Mouse (Mus musculus) heart, embryonic 16.5 days (tissue): ENCODE data around the gene Slc26a9. TPM values are rescaled to one million over a fixed set of nuclear protein-coding genes. Genes with fewer than 3 reads are reported as not detected.
"Not testable (repeated sequence)": the region's sequence is repeated elsewhere in the genome, so short reads cannot be mapped to it uniquely, and the experiment has no call there.

Source experiments
- ATAC-seq: fragments of 200-750 bp; cut with Nextera tagmentation; replicated peaks from 2 replicates; pipeline ENCODE4 v1.8.0; 2017; ENCODE audit warnings: moderate number of reproducible peaks; ENCODE audit not compliant: insufficient read depth, low FRiP score; ENCODE audit errors: extremely low read depth
- H3K27ac ChIP-seq: fragments of 300-500 bp; sonication (generic); 2 replicates; pipeline ENCODE4 v1.5.1; 2014; ENCODE audit warnings: mild to moderate bottlenecking, low read length, control low read depth, moderate library complexity
- H3K27me3 ChIP-seq: fragments of 300-500 bp; sonication (generic); 2 replicates; pipeline ENCODE4 v1.6.1; 2014; ENCODE audit warnings: low read length, mixed read lengths; ENCODE audit not compliant: control insufficient read depth, insufficient read depth
- H3K36me3 ChIP-seq: fragments of 300-500 bp; sonication (generic); 2 replicates; pipeline ENCODE4 v1.6.1; 2014; ENCODE audit not compliant: control insufficient read depth, insufficient read depth
- H3K4me1 ChIP-seq: fragments of 300-500 bp; sonication (generic); 2 replicates; pipeline ENCODE4 v1.6.1; 2014; ENCODE audit warnings: low read length, mixed read lengths; ENCODE audit not compliant: control insufficient read depth, insufficient read depth
- H3K4me2 ChIP-seq: fragments of 300-500 bp; sonication (generic); 2 replicates; pipeline ENCODE4 v1.6.1; 2014; ENCODE audit warnings: low read depth, mild to moderate bottlenecking, control low read depth, low read length
- H3K4me3 ChIP-seq: fragments of 300-500 bp; sonication (generic); 2 replicates; pipeline ENCODE4 v1.5.1; 2014; ENCODE audit warnings: mild to moderate bottlenecking, control low read depth, low read length
- H3K9ac ChIP-seq: fragments of 300-500 bp; sonication (generic); 2 replicates; pipeline ENCODE4 v1.6.1; 2014; ENCODE audit warnings: low read length, control low read depth
- H3K9me3 ChIP-seq: fragments of 300-500 bp; sonication (generic); replicated peaks from 2 replicates; pipeline ENCODE4 v1.6.1; 2016; ENCODE audit warnings: low read length; ENCODE audit not compliant: control insufficient read depth
- WGBS: fragments of 180-500 bp; shearing (Covaris S2); extraction: QIAGEN DNeasy Blood & Tissue Kit; methylation state at CpG from one replicate; pipeline ENCODE4 v1.1.7; 2014; 5-methylcytosine and 5-hydroxymethylcytosine counted together
- polyA plus RNA-seq: library from polyadenylated mRNA; unstranded; fragments of >200 nt; fragmentation: Nextera tagmentation; extraction: Ambion mirVana; gene quantifications from 2 replicates; pipeline ENCODE4 v1.2.1, GENCODE M21; 2015

The Slc26a9 gene
- polyA plus RNA-seq, 1 experiment from 2014 or later = 0.07 TPM

DNA sequence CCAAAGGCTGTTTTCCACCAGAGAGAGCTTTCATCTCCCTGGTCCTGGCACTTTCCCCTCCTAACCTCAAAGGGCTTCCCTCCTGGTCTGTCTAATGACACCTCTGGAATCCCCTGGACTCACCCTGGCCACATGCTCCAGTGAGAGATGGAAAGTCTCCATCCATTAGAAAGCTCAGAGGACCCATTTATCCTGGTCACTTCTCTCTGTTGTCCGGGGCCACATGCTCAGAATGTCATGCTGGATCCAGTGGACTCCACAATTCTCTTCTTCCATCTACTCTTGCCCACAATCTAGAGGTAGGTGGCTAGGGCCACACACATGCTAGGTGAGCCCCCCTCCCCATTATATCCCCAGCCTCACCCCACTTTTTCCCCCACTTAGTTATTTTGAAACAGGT is 65.2 kb downstream of the Slc26a9 start:
- Histone ChIP-seq H3K9me3 (no peaks in the 10 kb centered on the region), H3K36me3 (no peaks in the 10 kb centered on the region), H3K27me3 (no peaks in the 10 kb centered on the region), H3K4me1 (no peaks in the 10 kb centered on the region), H3K9ac (no peak overlapping the region), H3K27ac (no peak overlapping the region), H3K4me2 (no peak overlapping the region), H3K4me3 (no peak overlapping the region)
- ATAC-seq = no peak
- 87% methylated on average over 1 of the region's 1 CpGs for WGBS

DNA sequence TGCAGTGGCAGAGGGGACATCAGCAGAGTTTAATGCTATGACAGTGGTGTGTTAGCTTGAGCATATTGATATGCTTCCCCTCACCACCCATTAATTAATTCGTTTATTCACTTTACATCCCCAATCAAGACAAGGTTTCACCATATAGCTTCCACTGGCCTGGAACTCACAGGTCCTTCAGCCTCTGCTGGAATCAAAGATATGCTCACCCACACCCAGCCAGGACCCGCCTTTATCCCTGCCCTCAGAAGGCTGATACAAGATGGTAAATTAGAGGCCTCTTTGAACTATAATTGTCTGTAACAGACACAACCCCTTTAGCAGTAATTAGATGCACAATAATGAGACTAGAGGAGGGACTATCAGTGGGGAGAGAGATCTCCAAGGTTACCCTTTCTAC is 65.8 kb downstream of the Slc26a9 start:
- Histone ChIP-seq H3K4me1 (no peaks in the 10 kb centered on the region), H3K4me2 (no peak overlapping the region), H3K4me3 (no peak overlapping the region), H3K9ac (no peak overlapping the region), H3K27ac (no peak overlapping the region), H3K36me3 (no peaks in the 10 kb centered on the region), H3K9me3 (no peaks in the 10 kb centered on the region), H3K27me3 (no peaks in the 10 kb centered on the region)
- 71% methylated on average over 2 of the region's 2 CpGs for WGBS
- no peak for ATAC-seq

DNA sequence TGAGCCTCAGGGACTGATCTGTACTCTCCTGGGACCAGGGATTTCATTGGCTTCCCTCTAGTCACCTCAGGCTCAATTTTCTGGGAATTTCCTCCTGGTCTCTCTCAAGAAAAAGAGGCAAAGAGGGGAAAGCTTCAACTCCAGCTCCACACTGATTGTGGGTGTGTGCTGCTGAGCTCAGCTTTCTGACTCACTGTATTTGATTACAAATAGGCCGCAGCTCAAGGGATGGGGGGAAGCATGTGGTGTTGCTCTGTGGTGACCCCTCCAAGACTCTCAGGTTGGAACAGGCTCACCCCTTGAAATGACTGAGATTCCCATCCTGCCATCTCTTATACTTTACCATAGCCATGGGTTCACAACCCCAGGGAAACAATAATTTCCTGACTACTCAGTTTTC is 67.6 kb downstream of the Slc26a9 start:
- ATAC-seq = no peak
- Histone ChIP-seq H3K4me1 (no peaks in the 10 kb centered on the region), H3K4me3 (no peak overlapping the region), H3K9ac (no peak overlapping the region), H3K36me3 (no peaks in the 10 kb centered on the region), H3K27ac (no peak overlapping the region), H3K27me3 (no peaks in the 10 kb centered on the region), H3K4me2 (no peak overlapping the region), H3K9me3 (no peaks in the 10 kb centered on the region)
- WGBS = 75% methylated on average over 1 of the region's 1 CpGs

DNA sequence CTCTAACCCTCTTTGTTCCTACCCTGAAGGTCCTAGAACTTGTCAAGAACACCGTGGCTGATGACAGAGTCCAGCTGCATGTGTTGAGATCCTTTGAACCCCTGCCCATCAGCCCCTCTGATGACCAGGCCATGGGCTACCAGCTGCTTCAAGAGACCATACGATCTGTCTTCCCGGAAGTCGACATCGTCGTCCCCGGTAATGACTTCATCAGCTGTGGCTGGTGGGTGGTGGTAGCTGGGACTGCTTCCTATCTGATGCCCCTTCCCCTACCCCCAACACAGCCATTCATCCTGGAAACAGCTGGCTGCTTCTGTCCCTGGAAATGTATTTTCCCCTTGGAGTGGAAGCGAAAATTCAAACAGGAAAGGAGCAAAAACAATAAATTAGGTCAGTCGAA is 68.2 kb downstream of the Slc26a9 start:
- no peak overlapping the region for H3K4me2 ChIP-seq
- no peak overlapping the region for H3K4me3 ChIP-seq
- no peak overlapping the region for H3K27ac ChIP-seq
- no peaks in the 10 kb centered on the region for H3K4me1 ChIP-seq
- 36% methylated on average over 9 of the region's 9 CpGs for WGBS
- no peak overlapping the region for H3K9ac ChIP-seq
- H3K27me3 ChIP-seq = no peaks in the 10 kb centered on the region
- ATAC-seq = no peak
- H3K36me3 ChIP-seq = no peaks in the 10 kb centered on the region
- no peaks in the 10 kb centered on the region for H3K9me3 ChIP-seq

DNA sequence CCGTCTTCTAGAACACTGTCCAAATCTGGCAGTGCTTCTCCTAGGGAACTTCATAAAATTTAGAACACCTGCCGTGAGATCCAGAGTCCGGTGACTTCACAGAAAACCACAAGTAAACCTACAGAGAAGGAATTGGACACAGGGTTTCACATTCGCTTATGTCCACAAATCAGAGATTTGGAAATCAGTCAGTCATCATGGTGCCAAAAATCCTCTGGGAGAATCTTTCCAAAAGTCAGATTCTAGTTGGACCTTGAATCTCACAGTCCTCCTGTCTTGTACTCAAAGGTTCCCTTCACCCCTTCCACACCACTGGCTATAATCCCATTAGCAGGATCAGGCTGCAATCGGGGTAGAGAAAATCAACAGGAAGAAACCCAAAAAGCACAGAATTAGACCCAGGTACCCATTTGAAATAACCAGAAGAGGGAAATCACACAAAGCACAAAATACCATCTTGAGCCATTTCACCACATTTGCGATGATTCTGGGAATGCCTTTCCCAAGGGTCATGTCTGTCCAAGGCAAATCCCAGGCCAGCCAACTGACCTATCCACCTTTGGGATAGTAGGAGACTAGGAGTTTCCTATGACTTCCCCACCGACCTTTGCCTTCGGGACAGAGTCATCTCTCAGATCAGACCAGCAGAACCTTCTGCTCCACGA is 68.9 kb downstream of the Slc26a9 start:
- 81% methylated on average over 9 of the region's 9 CpGs for WGBS
- no peak overlapping the region for H3K4me3 ChIP-seq
- no peaks in the 10 kb centered on the region for H3K27me3 ChIP-seq

DNA sequence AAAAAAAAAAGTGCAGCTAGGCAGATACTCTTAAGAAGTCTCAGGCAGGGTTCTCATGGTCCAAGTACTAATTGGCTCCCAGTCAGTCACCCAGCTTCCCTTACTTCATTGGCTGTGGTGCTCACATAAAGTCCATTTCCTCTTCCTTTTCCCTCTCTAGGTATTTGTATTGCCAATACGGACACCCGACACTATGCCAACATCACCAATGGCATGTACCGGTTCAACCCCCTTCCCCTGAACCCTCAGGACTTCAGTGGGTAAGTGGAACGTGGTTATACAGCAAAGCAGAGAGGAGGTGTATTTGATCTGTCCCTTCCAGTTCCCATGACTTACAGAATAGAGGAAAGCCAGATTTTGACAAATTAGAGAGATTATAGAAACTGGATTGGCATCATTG is 69.9 kb downstream of the Slc26a9 start:
- Histone ChIP-seq H3K27me3 (no peaks in the 10 kb centered on the region), H3K9me3 (no peaks in the 10 kb centered on the region), H3K4me3 (no peak overlapping the region), H3K27ac (no peak overlapping the region), H3K4me2 (no peak overlapping the region), H3K4me1 (no peaks in the 10 kb centered on the region), H3K36me3 (no peaks in the 10 kb centered on the region), H3K9ac (no peak overlapping the region)
- no peak for ATAC-seq
- 89% methylated on average over 4 of the region's 4 CpGs for WGBS

More for the DNA sequence above, 68.9 kb downstream of the Slc26a9 start:
- H3K9ac ChIP-seq = no peak overlapping the region
- H3K4me1 ChIP-seq = no peaks in the 10 kb centered on the region
- no peak overlapping the region for H3K4me2 ChIP-seq
- H3K27ac ChIP-seq = no peak overlapping the region
- H3K9me3 ChIP-seq = no peaks in the 10 kb centered on the region
- ATAC-seq = no peak
- H3K36me3 ChIP-seq = no peaks in the 10 kb centered on the region

DNA sequence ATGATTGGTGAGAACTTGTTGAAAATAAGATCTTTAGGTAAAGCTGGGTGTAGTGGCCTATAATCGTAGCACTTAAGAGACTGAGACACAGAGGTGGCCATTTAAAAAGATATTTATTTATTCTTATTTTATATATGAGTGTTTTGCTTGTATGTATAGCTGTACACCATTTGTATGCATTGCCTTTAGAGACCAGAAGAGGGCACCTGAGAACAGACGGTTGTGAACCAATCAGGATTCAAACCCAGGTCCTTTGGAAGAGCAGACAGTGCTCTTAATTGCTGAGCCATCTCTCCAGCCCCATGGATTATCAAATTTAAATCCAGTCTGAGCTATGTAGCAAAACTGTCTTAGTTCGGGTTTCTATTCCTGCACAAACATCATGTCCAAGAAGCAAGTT is 70.4 kb downstream of the Slc26a9 start:
- no peak overlapping the region for H3K9ac ChIP-seq
- peaks cover under 1% of the 10 kb centered on the region for H3K9me3 ChIP-seq
- 81% methylated on average over 3 of the region's 3 CpGs for WGBS
- no peak for ATAC-seq
- no peak overlapping the region for H3K4me3 ChIP-seq
- H3K27ac ChIP-seq = no peak overlapping the region
- H3K4me1 ChIP-seq = no peaks in the 10 kb centered on the region
- no peaks in the 10 kb centered on the region for H3K27me3 ChIP-seq
- H3K36me3 ChIP-seq = no peaks in the 10 kb centered on the region
- H3K4me2 ChIP-seq = no peak overlapping the region

DNA sequence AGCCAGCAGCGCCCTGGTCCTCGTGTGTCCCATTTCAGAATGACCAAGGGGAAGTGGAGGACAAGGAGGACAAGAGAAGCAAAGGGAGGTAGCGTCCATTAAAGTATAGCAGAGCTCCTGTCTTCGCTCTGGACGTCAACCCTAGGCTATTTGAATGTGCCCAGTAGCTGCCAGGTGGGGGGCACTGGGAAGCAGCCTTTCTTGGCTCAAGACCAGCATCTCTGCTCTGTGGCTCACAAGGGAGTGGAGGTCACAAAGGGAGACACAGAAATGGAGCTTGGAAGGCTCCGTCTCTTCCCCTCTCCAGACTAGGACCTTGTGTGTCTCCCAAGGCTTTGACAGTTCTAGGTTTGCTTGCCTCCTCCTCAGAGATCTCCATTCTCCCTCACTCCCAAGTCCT is 73.1 kb downstream of the Slc26a9 start:
- Histone ChIP-seq H3K9ac (no peak overlapping the region), H3K4me1 (no peaks in the 10 kb centered on the region), H3K4me2 (no peak overlapping the region), H3K27me3 (no peaks in the 10 kb centered on the region), H3K4me3 (no peak overlapping the region), H3K27ac (no peak overlapping the region), H3K9me3 (peaks cover 3% of the 10 kb centered on the region), H3K36me3 (no peaks in the 10 kb centered on the region)
- ATAC-seq = no peak
- 66% methylated on average over 6 of the region's 6 CpGs for WGBS

DNA sequence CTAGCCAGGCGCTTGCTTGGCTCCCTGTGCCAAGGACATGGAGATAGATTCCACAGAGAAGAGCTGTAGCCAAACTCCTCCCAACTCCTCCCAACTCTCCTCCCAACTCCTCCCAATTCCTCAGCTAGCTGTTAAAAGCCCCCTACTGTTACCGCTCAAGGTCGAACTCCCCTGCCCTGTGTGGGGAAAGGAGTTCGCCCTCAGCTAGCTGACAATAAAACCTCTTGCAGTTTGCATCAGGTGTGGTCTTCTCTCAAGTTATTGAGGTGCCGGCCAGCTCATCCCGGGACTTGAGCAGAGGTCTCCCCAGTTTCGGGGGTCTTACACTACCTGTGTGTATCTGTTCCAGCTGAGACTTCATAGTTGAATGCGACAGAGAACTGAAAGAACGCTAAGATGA is 76.5 kb downstream of the Slc26a9 start:
- not testable (repeated sequence) for H3K27me3 ChIP-seq, H3K4me2 ChIP-seq, H3K36me3 ChIP-seq, H3K4me1 ChIP-seq, H3K27ac ChIP-seq, H3K4me3 ChIP-seq, H3K9me3 ChIP-seq, H3K9ac ChIP-seq, ATAC-seq
- WGBS = 71% methylated on average over 8 of the region's 9 CpGs
